Mouse (Mus musculus): ENCODE results near the gene Defa21. TPM values are rescaled to one million over a fixed set of nuclear protein-coding genes. Genes with fewer than 3 reads are reported as not detected.
"Not testable (repeated sequence)": the region's sequence is repeated elsewhere in the genome, so short reads cannot be mapped to it uniquely, and the experiment has no call there.

Gene Defa21
- not detected in 2 replicates for polyA plus RNA-seq (2016; fragmentation: Nextera tagmentation; extraction: Ambion mirVana)

DNA sequence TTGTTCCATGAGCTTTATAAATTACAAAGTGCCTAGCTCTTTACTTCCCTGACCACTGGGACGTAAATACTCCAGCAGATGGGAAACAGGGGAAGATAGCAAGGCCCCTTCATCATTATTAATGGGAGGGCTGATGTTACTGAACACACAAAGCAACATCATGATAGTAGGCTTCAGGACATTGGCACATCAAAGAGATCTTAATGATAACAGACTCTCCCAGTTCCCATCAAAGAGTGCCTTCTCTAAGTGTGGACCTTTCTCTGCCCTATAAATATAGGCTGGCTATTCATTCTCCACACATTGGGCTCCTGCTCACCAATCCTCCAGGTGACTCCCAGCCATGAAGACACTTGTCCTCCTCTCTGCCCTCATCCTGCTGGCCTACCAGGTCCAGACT is at the start of gene Defa21:
Gene Defa21, plus strand, starts transcription at position 301 of the 400 bp plus-strand sequence.
- ATAC-seq (ENCODE audit: low FRiP score, low read depth); H3K27ac ChIP-seq; H3K27me3 ChIP-seq (replicated peaks); H3K4me1 ChIP-seq; H3K4me3 ChIP-seq; H3K9ac ChIP-seq; H3K36me3 ChIP-seq; H3K9me3 ChIP-seq; H3K4me2 ChIP-seq (replicated peaks): not testable (repeated sequence)
- no CpG with 5 or more reads among the region's 1 CpGs for WGBS

DNA sequence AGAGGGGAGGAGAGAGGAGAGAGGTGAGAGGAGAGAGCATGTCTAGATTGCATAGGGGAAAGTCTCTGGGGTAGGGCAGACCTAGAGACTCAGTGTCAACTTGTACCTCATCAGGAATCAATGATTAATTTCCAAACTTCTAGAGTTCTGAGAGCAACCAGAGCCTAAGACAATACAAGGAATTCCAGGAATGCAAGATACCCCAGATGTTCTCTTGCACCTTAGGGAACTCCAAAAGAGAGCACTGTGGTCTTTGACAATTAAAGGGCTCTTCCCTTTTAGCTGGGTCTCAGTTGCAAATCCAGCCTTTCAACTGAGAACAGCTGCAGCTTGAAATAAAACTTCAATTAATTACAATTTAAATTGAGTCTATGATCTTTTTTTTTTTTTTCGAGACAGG is 45.5 kb upstream of the Defa21 start:
- WGBS, result 66% methylated on average over 1 of the region's 1 CpGs
- ATAC-seq (ENCODE audit: low FRiP score, low read depth), result no peak
- H3K36me3 ChIP-seq, result no peaks in the 10 kb centered on the region

DNA sequence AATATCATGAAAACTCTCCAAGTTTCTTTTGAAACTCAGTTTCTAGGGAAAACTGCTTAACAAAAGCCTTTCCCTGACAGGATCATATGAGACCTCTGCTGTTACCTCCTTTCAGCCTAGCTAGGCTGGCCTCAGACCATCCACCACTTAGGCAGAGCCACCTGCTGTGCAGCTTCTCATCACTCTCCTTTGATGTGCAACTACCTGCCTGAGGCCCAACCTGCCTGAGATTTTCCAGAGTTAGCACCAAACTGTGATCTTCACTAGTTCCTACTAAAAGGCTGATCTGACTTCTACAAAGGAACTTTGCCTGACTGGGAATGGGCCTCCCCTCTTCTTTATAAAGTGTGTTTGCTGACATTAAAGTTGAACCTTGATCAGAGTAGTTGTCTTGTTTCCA is 31.3 kb upstream of the Defa21 start:
- ATAC-seq (ENCODE audit: low FRiP score, low read depth); H3K9ac ChIP-seq; H3K4me1 ChIP-seq; H3K36me3 ChIP-seq; H3K27me3 ChIP-seq (replicated peaks); H3K4me3 ChIP-seq; H3K27ac ChIP-seq; H3K4me2 ChIP-seq (replicated peaks): not testable (repeated sequence)
- H3K9me3 ChIP-seq, result peaks cover 15% of the 10 kb centered on the region; the same call in 1 of the 2 replicates

More for the DNA sequence above, 45.5 kb upstream of the Defa21 start:
- Histone ChIP-seq H3K27ac (no peak overlapping the region), H3K4me2 (replicated peaks) (no peak overlapping the region), H3K4me3 (no peak overlapping the region), H3K9me3 (peaks cover 18% of the 10 kb centered on the region), H3K4me1 (no peaks in the 10 kb centered on the region), H3K27me3 (replicated peaks) (no peaks in the 10 kb centered on the region), H3K9ac (no peak overlapping the region)

- Histone ChIP-seq H3K36me3 (no peaks in the 10 kb centered on the region), H3K4me2 (replicated peaks) (no peak overlapping the region), H3K27me3 (replicated peaks) (no peaks in the 10 kb centered on the region), H3K9ac (no peak overlapping the region), H3K27ac (no peak overlapping the region), H3K4me3 (no peak overlapping the region), H3K4me1 (no peaks in the 10 kb centered on the region), H3K9me3 (peaks cover 12% of the 10 kb centered on the region)
- ATAC-seq (ENCODE audit: low FRiP score, low read depth), result no peak
- 88% methylated on average over 2 of the region's 2 CpGs for WGBS
Observed at GRCm38 (mm10) chr8:20996776-20997175, 28.6 kb upstream of the Defa21 start.

- no peaks in the 10 kb centered on the region for H3K27me3 ChIP-seq (replicated peaks)
- ATAC-seq (ENCODE audit: low FRiP score, low read depth), result no peak
- peaks cover 9% of the 10 kb centered on the region; the same call in 1 of the 2 replicates for H3K9me3 ChIP-seq
- no peak overlapping the region for H3K4me2 ChIP-seq (replicated peaks)
- no peak overlapping the region for H3K9ac ChIP-seq
- no peak overlapping the region for H3K4me3 ChIP-seq
- no peaks in the 10 kb centered on the region for H3K4me1 ChIP-seq
- H3K27ac ChIP-seq, result no peak overlapping the region
- H3K36me3 ChIP-seq, result no peaks in the 10 kb centered on the region
Observed at GRCm38 (mm10) chr8:20997291-20997690, 28.1 kb upstream of the Defa21 start.

DNA sequence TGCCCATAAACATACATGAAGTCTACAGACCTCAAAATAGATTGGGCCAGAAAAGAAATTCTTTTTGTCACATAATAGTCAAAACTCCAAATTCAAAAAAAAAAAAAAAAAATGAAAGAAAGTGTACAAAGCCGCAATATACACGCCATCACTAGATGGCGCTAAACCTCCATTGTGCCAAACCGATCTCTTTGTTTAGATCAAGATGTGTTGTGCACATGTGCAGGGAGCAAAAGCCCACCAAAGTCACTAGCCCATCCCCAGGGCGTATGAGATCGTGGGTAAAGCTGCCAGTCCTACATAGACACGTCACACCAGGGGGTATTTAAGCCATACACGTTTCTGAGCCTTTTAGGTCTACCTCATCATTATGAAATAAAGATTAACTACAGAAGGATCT is 24.2 kb upstream of the Defa21 start:
- Histone ChIP-seq H3K27ac (no peak overlapping the region), H3K27me3 (replicated peaks) (no peaks in the 10 kb centered on the region), H3K4me2 (replicated peaks) (no peak overlapping the region), H3K4me3 (no peak overlapping the region), H3K36me3 (no peaks in the 10 kb centered on the region), H3K9me3 (peaks cover 13% of the 10 kb centered on the region), H3K9ac (no peak overlapping the region), H3K4me1 (no peaks in the 10 kb centered on the region)
- WGBS, result 52% methylated on average over 8 of the region's 8 CpGs
- ATAC-seq (ENCODE audit: low FRiP score, low read depth), result no peak

DNA sequence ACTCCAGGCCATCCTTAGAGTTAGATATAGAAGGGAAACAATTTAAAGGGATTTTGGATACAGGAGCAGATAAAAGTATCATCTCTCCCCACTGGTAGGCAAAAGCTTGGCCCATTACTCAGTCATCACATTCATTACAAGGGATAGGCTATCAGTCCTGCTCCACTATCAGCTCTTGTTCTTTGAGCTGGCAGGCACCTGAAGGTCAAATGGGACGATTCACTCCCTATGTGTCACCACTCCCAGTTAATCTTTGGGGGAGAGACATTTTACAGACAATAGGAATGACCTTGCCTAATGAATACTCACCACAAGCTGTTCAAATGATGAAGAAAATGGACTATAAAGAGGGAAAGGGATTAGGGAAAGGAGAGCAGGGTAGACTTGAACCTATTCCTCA is 18.5 kb upstream of the Defa21 start:
- ATAC-seq (ENCODE audit: low FRiP score, low read depth), result no peak
- peaks cover 17% of the 10 kb centered on the region for H3K9me3 ChIP-seq
- WGBS, result 42% methylated on average over 1 of the region's 1 CpGs

DNA sequence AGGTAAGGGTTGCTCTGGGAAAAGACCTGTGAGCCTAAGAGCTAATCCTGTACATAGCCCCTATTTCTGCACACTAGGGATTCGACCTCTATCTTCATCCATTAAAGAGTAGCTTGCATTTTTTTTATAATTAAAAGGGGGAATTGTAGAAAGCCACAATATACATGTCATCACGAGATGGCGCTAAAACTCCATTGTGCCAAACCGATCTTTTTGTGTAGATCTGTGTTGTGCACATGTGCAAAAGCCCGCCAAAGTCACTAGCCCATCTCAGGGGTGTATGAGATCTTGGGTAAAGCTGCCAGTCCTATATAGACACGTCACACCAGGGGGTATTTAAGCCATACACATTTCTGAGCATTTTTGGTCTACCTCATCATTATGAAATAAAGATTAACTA is 16.8 kb upstream of the Defa21 start:
- peaks cover 22% of the 10 kb centered on the region for H3K9me3 ChIP-seq
- H3K9ac ChIP-seq; H3K4me1 ChIP-seq; H3K4me2 ChIP-seq (replicated peaks); ATAC-seq (ENCODE audit: low FRiP score, low read depth); H3K27me3 ChIP-seq (replicated peaks); H3K4me3 ChIP-seq; H3K36me3 ChIP-seq; H3K27ac ChIP-seq: not testable (repeated sequence)
- 51% methylated on average over 6 of the region's 6 CpGs for WGBS

More for the DNA sequence above, 18.5 kb upstream of the Defa21 start:
- Histone ChIP-seq H3K27ac (no peak overlapping the region), H3K9ac (no peak overlapping the region), H3K4me2 (replicated peaks) (no peak overlapping the region), H3K4me3 (no peak overlapping the region), H3K36me3 (no peaks in the 10 kb centered on the region), H3K27me3 (replicated peaks) (no peaks in the 10 kb centered on the region), H3K4me1 (no peaks in the 10 kb centered on the region)

DNA sequence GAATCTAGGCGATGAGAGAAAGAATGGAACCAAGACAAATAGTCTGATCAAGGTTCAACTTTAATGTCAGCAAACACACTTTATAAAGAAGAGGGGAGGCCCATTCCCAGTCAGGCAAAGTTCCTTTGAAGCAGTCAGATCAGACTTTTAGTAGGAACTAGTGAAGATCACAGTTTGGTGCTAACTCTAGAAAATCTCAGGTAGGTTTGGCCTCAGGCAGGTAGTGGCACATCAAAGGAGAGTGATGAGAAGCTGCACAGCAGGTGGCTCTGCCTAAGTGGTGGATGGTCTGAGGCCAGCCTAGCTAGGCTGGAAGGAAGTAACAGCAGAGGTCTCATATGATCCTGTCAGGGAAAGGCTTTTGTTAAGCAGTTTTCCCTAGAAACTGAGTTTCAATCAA is 14.8 kb upstream of the Defa21 start:
- not testable (repeated sequence) for H3K36me3 ChIP-seq; H3K4me1 ChIP-seq; ATAC-seq (ENCODE audit: low FRiP score, low read depth); H3K9ac ChIP-seq; H3K4me2 ChIP-seq (replicated peaks); H3K4me3 ChIP-seq; H3K27me3 ChIP-seq (replicated peaks); H3K27ac ChIP-seq
- 73% methylated on average over 1 of the region's 1 CpGs for WGBS
- H3K9me3 ChIP-seq, result peaks cover 19% of the 10 kb centered on the region

DNA sequence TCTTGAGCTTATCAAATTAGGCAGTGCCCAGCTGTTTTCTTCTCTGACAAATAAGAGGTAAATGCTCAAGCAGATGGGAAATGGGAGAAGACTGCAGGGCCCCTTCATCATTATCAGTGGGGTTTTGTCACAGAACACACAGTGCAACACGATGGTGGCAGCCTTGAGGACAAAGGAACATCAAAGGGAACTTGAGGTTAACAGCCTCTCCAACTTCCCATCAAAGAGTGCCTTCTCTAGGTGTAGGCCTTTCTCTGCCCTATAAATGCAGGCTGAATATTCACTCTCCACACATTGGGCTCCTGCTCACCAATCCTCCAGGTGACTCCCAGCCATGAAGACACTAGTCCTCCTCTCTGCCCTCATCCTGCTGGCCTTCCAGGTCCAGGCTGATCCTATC is 29.4 kb downstream of the Defa21 start, which contains the start of gene Defa23:
Gene Defa23, plus strand, starts transcription at position 301 of the 400 bp plus-strand sequence.
- WGBS, result no CpG with 5 or more reads among the region's 1 CpGs
- not testable (repeated sequence) for H3K36me3 ChIP-seq; H3K27me3 ChIP-seq (replicated peaks); H3K4me2 ChIP-seq (replicated peaks); H3K4me1 ChIP-seq; H3K4me3 ChIP-seq; ATAC-seq (ENCODE audit: low FRiP score, low read depth); H3K27ac ChIP-seq; H3K9ac ChIP-seq; H3K9me3 ChIP-seq

DNA sequence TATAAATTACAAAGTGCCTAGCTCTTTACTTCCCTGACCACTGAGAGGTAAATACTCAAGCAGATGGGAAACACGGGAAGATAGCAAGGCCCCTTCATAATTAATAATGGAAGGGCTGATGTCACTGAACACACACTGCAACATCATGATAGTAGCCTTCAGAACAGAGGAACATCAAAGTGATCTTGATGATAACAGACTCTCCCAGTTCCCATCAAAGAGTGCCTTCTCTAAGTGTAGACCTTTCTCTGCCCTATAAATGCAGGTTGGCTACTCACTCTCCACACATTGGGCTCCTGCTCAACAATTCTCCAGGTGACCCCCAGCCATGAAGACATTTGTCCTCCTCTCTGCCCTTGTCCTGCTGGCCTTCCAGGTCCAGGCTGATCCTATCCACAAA is 39.4 kb downstream of the Defa21 start, which contains the start of gene Defa35:
Gene Defa35, plus strand, starts transcription at position 301 of the 400 bp plus-strand sequence.
- WGBS, result 84% methylated on average over 1 of the region's 1 CpGs
- not testable (repeated sequence) for H3K27me3 ChIP-seq (replicated peaks); H3K9ac ChIP-seq; H3K36me3 ChIP-seq; H3K4me1 ChIP-seq; ATAC-seq (ENCODE audit: low FRiP score, low read depth); H3K4me2 ChIP-seq (replicated peaks); H3K9me3 ChIP-seq; H3K27ac ChIP-seq; H3K4me3 ChIP-seq
